Mouse (Mus musculus) right cerebral cortex, postnatal 36 days (tissue): Measurements from ENCODE around the gene Vmn2r77.
"Not testable (repeated sequence)": the region's sequence is repeated elsewhere in the genome, so short reads cannot be mapped to it uniquely, and the experiment has no call there.

Source experiments
- DNase-seq, 2 experiments: peaks; one replicate each; pipeline ENCODE4 v3.0.0; 2022; ENCODE audit warnings: low spot score in 2 of 2, mixed read lengths in 1 of 2

Gene Vmn2r77

GRCm38 (mm10) chr7:86794727-86795126 is at the start of gene Vmn2r77:
Vmn2r77 (plus strand) TSS chr7:86795027.
- DNase-seq: no peak

- no peak for DNase-seq
Observed at GRCm38 (mm10) chr7:86760751-86761150, 34.1 kb upstream of the Vmn2r77 start.

GRCm38 (mm10) chr7:86764628-86765027 is 30.2 kb upstream of the Vmn2r77 start:
- no peak for DNase-seq

- no peak for DNase-seq
Observed at GRCm38 (mm10) chr7:86771621-86772020, 23.2 kb upstream of the Vmn2r77 start.

- DNase-seq: peak in 1 of 2 experiments; percentile 8
Observed at GRCm38 (mm10) chr7:86775617-86776325, 19.1 kb upstream of the Vmn2r77 start, which contains the start of gene Folh1. Folh1 (minus strand) TSS chr7:86775943.

GRCm38 (mm10) chr7:86815241-86815640 is 20.4 kb downstream of the Vmn2r77 start:
- DNase-seq: not testable (repeated sequence)

- DNase-seq: not testable (repeated sequence)
Observed at GRCm38 (mm10) chr7:86815716-86816115, 20.9 kb downstream of the Vmn2r77 start.

- no peak for DNase-seq
Observed at GRCm38 (mm10) chr7:86816466-86816865, 21.6 kb downstream of the Vmn2r77 start.
